Mouse (Mus musculus) kidney, embryonic 16.5 days (tissue): ENCODE results near the gene Dock11. TPM values are rescaled to one million over a fixed set of nuclear protein-coding genes. Genes with fewer than 3 reads are reported as not detected.

ENCODE experiments used
- ATAC-seq: fragments of 200-750 bp; cut with Nextera tagmentation; 2 replicates; pipeline ENCODE4 v1.8.0; 2017; ENCODE audit warnings: moderate TSS enrichment; ENCODE audit not compliant: low FRiP score, low TSS enrichment
- H3K27ac ChIP-seq: fragments of 300-500 bp; sonication (generic); 2 replicates; pipeline ENCODE4 v1.5.1; 2014; ENCODE audit warnings: low read length
- H3K27me3 ChIP-seq: fragments of 300-500 bp; sonication (generic); 2 replicates; pipeline ENCODE4 v1.6.1; 2014; ENCODE audit warnings: low read length, control low read depth, mixed read lengths; ENCODE audit not compliant: insufficient read depth
- H3K36me3 ChIP-seq: fragments of 300-500 bp; sonication (generic); 2 replicates; pipeline ENCODE4 v1.6.1; 2014; ENCODE audit warnings: low read length, control low read depth, mixed read lengths; ENCODE audit not compliant: insufficient read depth
- H3K4me1 ChIP-seq: fragments of 300-500 bp; sonication (generic); 2 replicates; pipeline ENCODE4 v1.6.1; 2014; ENCODE audit warnings: low read length, control low read depth, mixed read lengths; ENCODE audit not compliant: insufficient read depth
- H3K4me2 ChIP-seq: fragments of 300-500 bp; sonication (generic); replicated peaks from 2 replicates; pipeline ENCODE4 v1.6.1; 2014; ENCODE audit warnings: low read depth, low read length
- H3K4me3 ChIP-seq: fragments of 300-500 bp; sonication (generic); 2 replicates; pipeline ENCODE4 v1.5.1; 2014; ENCODE audit warnings: mild to moderate bottlenecking, low read length
- H3K9ac ChIP-seq: fragments of 300-500 bp; sonication (generic); replicated peaks from 2 replicates; pipeline ENCODE4 v1.6.1; 2014; ENCODE audit warnings: low read length
- H3K9me3 ChIP-seq: fragments of 300-500 bp; sonication (generic); 2 replicates; pipeline ENCODE4 v1.6.1; 2016; ENCODE audit warnings: low read length, control low read depth
- WGBS: fragments of 180-500 bp; shearing (Covaris S2); extraction: QIAGEN DNeasy Blood & Tissue Kit; methylation state at CpG from one replicate; pipeline ENCODE4 v1.1.7; 2014; 5-methylcytosine and 5-hydroxymethylcytosine counted together
- polyA plus RNA-seq: library from polyadenylated mRNA; unstranded; fragments of >200 nt; fragmentation: Nextera tagmentation; extraction: Ambion mirVana; gene quantifications from 2 replicates; pipeline ENCODE4 v1.2.1, GENCODE M21; 2015

Gene Dock11
- polyA plus RNA-seq, 1 experiment from 2014 or later, result 10.9 TPM

DNA sequence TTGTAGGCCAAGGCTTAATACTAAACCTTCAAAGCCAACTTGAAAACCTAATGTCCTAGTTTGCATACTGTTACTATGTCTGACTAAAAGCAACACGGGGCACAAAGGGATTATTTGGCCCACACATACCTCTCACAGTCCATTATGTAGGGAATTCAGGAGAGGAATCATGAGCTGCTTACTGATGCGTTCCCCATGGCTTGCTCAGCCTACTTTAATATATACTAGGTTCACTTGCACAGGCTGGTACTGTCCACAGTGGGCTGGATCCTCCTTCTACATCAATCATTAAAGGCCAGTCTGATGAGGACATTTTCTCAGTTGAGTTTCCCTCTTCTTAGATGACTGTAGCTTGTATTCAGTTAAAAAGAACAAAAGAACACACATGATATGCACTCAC, 185.4 kb downstream of the Dock11 start:
- no peak overlapping the region for H3K9ac ChIP-seq
- H3K9me3 ChIP-seq, result no peaks in the 10 kb centered on the region
- no peak overlapping the region for H3K4me3 ChIP-seq
- no peak for ATAC-seq
- no peaks in the 10 kb centered on the region for H3K36me3 ChIP-seq
- no peaks in the 10 kb centered on the region for H3K4me1 ChIP-seq
- H3K4me2 ChIP-seq, result no peak overlapping the region
- 74% methylated on average over 2 of the region's 2 CpGs for WGBS
- no peak overlapping the region for H3K27ac ChIP-seq
- no peaks in the 10 kb centered on the region for H3K27me3 ChIP-seq

DNA sequence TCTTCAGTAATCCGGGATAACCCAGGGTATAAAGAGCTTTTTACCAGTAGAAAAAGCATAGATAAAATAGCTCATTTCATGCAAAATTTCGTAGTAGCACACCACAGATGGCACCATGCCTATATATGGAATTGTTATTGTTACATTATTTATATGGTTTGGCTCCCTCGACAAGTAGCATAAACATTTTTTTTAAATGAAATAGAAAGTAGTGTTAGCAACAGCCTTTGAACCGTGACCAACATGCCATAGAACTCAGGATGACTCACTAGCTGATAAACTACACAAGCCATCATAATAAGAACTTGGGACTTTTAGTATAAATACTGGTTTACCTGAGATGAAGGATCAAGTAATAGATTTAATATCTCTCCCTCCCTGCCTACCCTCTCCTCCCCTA, 188.5 kb downstream of the Dock11 start:
- WGBS, result 62% methylated on average over 4 of the region's 4 CpGs

DNA sequence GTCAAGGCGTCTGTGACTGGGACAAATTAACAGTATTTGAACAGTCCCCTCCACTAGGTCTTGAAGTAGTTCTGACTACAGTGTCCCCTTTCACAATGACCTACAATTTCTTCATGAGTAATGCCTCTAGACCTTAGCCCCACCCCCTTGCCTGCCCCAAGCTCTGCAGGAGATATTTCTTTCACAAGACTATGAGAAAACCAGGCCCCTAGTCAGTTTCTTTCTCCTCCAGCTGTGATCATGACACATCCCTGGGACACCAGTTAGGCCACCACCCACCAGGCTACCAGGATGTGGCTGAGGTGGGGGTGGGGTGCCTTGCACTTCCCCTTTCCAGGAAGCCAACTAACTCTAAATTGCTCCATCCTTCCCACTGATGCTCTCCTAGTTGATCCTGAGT, 194.3 kb downstream of the Dock11 start:
- Histone ChIP-seq H3K9me3 (no peaks in the 10 kb centered on the region), H3K9ac (no peak overlapping the region), H3K36me3 (no peaks in the 10 kb centered on the region), H3K4me3 (no peak overlapping the region), H3K27me3 (no peaks in the 10 kb centered on the region), H3K4me2 (no peak overlapping the region), H3K27ac (no peak overlapping the region), H3K4me1 (no peaks in the 10 kb centered on the region)
- 70% methylated on average over 1 of the region's 1 CpGs for WGBS
- ATAC-seq, result no peak

More for the DNA sequence above, 188.5 kb downstream of the Dock11 start:
- Histone ChIP-seq H3K27me3 (no peaks in the 10 kb centered on the region), H3K27ac (no peak overlapping the region), H3K4me1 (no peaks in the 10 kb centered on the region), H3K9ac (no peak overlapping the region), H3K9me3 (no peaks in the 10 kb centered on the region), H3K4me2 (no peak overlapping the region), H3K36me3 (no peaks in the 10 kb centered on the region), H3K4me3 (no peak overlapping the region)
- ATAC-seq, result no peak

DNA sequence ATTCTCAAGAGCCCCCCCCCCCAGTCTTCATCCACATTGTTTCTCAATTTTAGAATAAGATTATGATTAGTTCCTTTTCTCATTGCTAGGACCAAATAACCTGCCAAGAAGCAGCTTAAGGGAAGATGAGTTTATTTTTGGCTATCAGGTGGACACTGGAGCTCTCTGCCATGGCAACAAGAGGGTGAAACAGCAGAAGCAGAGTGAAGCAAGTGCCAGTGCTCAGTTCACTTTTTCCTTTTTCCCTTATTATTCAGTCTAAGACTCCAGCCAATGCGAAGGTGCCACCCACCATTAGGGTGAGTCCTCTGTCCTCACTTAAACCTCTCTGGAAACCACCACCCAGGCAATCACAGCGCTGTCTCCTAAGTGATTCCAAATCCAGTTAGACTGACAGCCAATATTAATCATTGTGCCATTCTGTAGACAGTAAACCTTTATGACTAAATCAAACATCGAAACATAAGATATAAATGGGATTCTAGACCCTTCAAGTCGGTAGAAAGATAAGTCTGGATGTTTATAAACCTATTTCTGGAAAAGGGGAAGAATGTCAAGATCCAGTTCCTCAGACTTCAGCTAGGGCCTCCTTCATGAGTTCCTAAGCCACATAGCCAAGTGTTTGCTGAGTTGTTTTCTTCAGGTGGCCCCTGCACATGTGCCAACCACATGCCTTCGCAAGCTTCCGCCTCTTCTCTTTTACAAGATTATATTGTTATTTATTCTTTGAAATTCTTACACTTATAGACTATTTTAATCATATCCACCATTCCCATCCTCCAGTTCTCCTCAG, 200.0 kb downstream of the Dock11 start:
- 89% methylated on average over 6 of the region's 6 CpGs for WGBS
- H3K9me3 ChIP-seq, result no peaks in the 10 kb centered on the region
- no peaks in the 10 kb centered on the region for H3K27me3 ChIP-seq

DNA sequence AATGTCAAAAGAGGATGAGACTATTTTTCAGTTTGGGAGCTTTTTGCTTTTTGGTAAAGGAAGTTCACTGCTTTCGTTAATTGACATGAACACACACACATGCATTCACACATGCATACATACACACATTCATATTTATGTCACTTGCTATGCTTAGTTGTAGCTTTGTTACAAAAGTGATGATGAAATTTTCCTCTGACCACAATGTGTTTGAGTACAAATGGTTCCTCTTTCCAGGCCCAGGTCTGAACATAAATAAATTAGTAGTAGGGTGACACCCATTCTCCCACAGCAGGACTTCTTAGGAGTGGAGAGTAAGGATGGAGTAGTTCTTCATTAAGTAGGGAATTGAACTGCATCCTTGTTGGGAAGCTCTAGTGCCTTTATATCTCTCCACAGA, 212.3 kb downstream of the Dock11 start:
- no peaks in the 10 kb centered on the region for H3K9me3 ChIP-seq
- no peak overlapping the region for H3K4me2 ChIP-seq
- no peaks in the 10 kb centered on the region for H3K4me1 ChIP-seq
- H3K36me3 ChIP-seq, result no peaks in the 10 kb centered on the region
- H3K27ac ChIP-seq, result no peak overlapping the region
- H3K4me3 ChIP-seq, result no peak overlapping the region
- no peaks in the 10 kb centered on the region for H3K27me3 ChIP-seq
- ATAC-seq, result no peak
- 84% methylated on average over 1 of the region's 1 CpGs for WGBS
- no peak overlapping the region for H3K9ac ChIP-seq

More for the DNA sequence above, 200.0 kb downstream of the Dock11 start:
- H3K27ac ChIP-seq, result no peak overlapping the region
- no peak overlapping the region for H3K4me2 ChIP-seq
- no peaks in the 10 kb centered on the region for H3K4me1 ChIP-seq
- H3K4me3 ChIP-seq, result no peak overlapping the region
- no peak overlapping the region for H3K9ac ChIP-seq
- no peak for ATAC-seq
- no peaks in the 10 kb centered on the region for H3K36me3 ChIP-seq

DNA sequence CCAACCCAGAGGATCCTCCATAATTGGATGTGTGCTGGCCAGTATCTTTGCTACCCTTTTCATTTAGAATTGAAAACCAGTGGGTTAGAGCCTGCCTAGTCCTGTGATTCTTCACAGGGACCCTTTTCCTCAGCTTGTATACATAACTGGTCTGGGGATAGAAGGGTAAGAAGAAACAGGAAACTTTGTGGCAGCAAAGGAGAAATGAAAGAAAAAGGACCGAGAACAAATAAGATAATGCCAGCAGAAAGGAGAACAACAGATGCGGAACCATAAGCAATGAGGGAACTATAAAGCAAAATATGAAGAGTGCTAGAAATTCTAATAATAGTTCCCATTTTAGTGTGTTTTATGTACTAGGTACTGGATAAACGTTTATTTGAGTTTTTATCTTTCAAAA, 212.7 kb downstream of the Dock11 start:
- Histone ChIP-seq H3K27ac (no peak overlapping the region), H3K4me2 (no peak overlapping the region), H3K9ac (no peak overlapping the region), H3K9me3 (no peaks in the 10 kb centered on the region), H3K4me1 (no peaks in the 10 kb centered on the region), H3K27me3 (no peaks in the 10 kb centered on the region), H3K4me3 (no peak overlapping the region), H3K36me3 (no peaks in the 10 kb centered on the region)
- no peak for ATAC-seq
- WGBS, result 77% methylated on average over 3 of the region's 3 CpGs

DNA sequence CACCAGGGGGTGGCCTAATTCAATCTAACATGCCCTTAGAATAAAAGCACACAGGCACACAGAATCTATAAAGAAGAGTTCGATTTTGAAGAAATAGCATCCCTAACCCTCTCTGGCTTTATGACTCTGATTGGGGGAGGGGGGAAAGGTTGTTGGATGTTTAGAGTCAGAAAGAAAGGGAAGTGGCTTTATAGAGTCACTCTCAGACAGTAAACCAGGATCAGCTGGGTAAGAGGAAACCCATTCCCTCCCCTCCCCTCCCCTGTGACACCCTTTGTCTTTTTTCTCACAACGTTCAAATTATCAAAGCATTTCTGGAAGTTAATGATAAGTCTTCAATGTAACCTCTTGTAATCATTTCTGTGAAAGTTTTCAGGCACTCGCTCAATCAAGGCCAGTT, 220.0 kb downstream of the Dock11 start:
- no peaks in the 10 kb centered on the region for H3K9me3 ChIP-seq
- ATAC-seq, result no peak
- H3K9ac ChIP-seq, result no peak overlapping the region
- no peaks in the 10 kb centered on the region for H3K4me1 ChIP-seq
- H3K4me2 ChIP-seq, result no peak overlapping the region
- H3K4me3 ChIP-seq, result no peak overlapping the region
- WGBS, result 45% methylated on average over 3 of the region's 3 CpGs
- no peaks in the 10 kb centered on the region for H3K36me3 ChIP-seq
- no peaks in the 10 kb centered on the region for H3K27me3 ChIP-seq
- H3K27ac ChIP-seq, result no peak overlapping the region

DNA sequence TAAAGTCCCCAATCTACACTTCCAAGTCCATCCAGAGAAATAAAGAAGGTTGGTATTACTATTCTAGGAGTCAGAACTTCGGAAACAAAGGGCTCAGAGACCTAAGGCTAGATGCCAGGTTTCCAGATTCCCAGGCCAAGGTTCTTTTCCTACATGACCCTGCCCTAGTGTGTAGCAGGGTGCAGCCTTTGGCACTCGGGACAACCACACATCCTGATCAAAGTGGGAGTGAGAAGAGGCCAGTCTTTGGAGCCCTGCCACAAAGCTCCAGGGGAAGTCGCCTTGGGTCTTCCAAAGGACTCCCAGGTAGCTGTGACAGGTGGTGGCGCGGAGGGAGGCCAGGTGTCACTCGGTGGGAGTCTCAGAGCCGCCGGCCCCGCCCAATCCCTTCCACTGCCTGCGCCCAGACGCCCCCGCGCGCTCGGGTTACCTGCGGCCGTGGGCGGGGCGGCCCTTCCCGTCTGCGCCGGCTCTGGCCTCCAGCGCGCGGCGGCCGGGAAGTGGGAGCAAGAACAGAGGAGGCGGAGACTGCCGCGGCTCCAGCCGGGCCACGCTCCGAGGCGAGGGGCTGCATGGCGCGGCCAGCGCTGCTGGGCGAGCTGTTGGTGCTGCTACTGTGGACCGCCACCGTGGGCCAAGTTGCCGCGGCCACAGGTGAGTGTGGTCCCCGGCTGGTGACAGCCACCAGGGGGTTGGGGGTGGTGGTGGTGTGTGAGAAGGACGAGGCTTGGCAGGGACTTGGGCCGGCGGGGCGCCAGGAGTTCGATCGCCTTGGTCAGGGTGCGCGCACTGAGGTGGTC, 223.2 kb downstream of the Dock11 start, which contains the start of gene Il13ra1:
Gene Il13ra1 (plus strand): TSS at position 489 of the 800 bp plus-strand sequence.
- peak within 1 kb of the TSS; percentile 43; the same call in 1 of the 2 replicates for H3K27ac ChIP-seq

DNA sequence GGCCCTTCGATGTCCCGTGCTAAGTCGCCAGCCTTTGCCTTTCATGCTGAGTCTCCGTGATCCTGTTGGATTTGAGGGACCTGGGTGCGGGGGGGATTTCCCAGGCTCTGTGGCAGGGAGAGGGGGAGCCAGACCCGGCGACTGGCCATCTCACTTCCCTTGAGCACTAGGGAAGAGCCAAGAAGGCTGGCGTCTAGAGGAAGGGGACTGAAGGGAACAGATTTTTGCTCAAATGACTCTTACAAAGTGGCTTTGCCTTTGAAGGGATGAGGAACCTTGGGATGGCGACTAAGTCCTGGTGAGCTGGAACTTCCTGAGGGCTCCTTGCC, 223.8 kb downstream of the Dock11 start:
- no peaks in the 10 kb centered on the region for H3K27me3 ChIP-seq
- H3K4me1 ChIP-seq, result no peaks in the 10 kb centered on the region
- no peaks in the 10 kb centered on the region for H3K36me3 ChIP-seq
- ATAC-seq, result no peak
- peak overlapping the region; percentile 43; the same call in 1 of the 2 replicates for H3K27ac ChIP-seq
- H3K9me3 ChIP-seq, result no peaks in the 10 kb centered on the region
- 28% methylated on average over 9 of the region's 9 CpGs for WGBS
- peak overlapping the region; percentile 57 for H3K4me3 ChIP-seq
- peak overlapping the region; percentile 74 for H3K9ac ChIP-seq
- peak overlapping the region; percentile 60 for H3K4me2 ChIP-seq

More for the DNA sequence above, 223.2 kb downstream of the Dock11 start, which contains the start of gene Il13ra1:
- H3K4me1 ChIP-seq, result no peaks in the 10 kb centered on the region
- H3K9me3 ChIP-seq, result no peaks in the 10 kb centered on the region
- ATAC-seq, result peak; percentile 95
- no peaks in the 10 kb centered on the region for H3K36me3 ChIP-seq
- 17% methylated on average over 32 of the region's 51 CpGs for WGBS
- no peaks in the 10 kb centered on the region for H3K27me3 ChIP-seq
- H3K4me3 ChIP-seq, result peak within 1 kb of the TSS; percentile 57
- H3K9ac ChIP-seq, result peak within 1 kb of the TSS; percentile 74
- H3K4me2 ChIP-seq, result peak within 1 kb of the TSS; percentile 60

DNA sequence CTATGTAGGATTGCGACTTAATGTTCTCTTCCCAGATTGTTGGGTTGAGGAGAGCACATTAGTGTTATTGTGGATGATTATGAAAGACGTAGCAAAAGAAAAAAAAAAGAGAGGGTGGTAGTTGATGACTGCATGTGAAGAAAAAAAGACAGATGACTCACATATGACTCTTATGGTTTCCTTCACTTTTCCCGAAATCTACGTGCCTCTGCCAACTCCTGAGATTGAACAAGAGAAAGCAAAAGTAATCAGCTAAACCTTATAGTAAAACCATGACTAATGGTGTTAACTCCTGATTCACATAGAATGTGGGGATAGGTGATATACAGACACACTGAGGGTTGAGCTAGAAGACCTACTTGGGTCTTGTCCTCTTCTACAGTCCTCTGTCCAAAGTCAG, 226.5 kb downstream of the Dock11 start:
- no peak overlapping the region for H3K9ac ChIP-seq
- no peaks in the 10 kb centered on the region for H3K9me3 ChIP-seq
- H3K4me2 ChIP-seq, result no peak overlapping the region
- no peaks in the 10 kb centered on the region for H3K27me3 ChIP-seq
- no peak overlapping the region for H3K4me3 ChIP-seq
- no peak for ATAC-seq
- no peak overlapping the region for H3K27ac ChIP-seq
- H3K4me1 ChIP-seq, result no peaks in the 10 kb centered on the region
- H3K36me3 ChIP-seq, result no peaks in the 10 kb centered on the region
- WGBS, result 83% methylated on average over 4 of the region's 4 CpGs
